Mouse (Mus musculus): Measurements from ENCODE around the gene Gm7168. TPM values are rescaled to one million over a fixed set of nuclear protein-coding genes. Genes with fewer than 3 reads are reported as not detected.
"Not testable (repeated sequence)": the region's sequence is repeated elsewhere in the genome, so short reads cannot be mapped to it uniquely, and the experiment has no call there.

Gene Gm7168
- polyA plus RNA-seq, 1 experiment from 2014 or later, result not detected

DNA sequence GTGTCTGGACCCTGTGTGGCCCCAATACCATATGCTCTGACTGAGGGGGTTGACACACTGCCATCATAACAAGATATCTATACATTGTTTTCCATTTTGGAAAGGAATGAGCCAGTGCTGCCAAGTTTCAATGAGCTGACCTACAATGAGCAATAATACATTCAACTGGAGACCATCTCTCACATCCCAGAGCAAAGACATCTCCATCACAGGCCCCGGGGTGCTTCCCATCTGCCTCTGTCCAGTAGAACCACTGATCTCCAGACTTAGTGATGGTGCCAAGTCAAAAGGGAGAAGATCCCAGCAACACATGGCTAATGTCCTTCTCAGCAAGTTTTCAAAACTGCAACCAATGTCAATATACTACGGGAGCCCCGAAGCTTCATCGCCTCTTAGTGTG lies 10.4 kb upstream of the Gm7168 start:
- Histone ChIP-seq H3K4me1 (no peaks in the 10 kb centered on the region), H3K27me3 (ENCODE audit: low read depth, poor library complexity, severe bottlenecking) (no peaks in the 10 kb centered on the region), H3K9me3 (replicated peaks) (no peaks in the 10 kb centered on the region), H3K4me3 (no peak overlapping the region), H3K36me3 (no peaks in the 10 kb centered on the region), H3K27ac (replicated peaks) (no peak overlapping the region)
- WGBS, result 89% methylated on average over 4 of the region's 4 CpGs
- DNase-seq (ENCODE audit: low spot score), result no peak

DNA sequence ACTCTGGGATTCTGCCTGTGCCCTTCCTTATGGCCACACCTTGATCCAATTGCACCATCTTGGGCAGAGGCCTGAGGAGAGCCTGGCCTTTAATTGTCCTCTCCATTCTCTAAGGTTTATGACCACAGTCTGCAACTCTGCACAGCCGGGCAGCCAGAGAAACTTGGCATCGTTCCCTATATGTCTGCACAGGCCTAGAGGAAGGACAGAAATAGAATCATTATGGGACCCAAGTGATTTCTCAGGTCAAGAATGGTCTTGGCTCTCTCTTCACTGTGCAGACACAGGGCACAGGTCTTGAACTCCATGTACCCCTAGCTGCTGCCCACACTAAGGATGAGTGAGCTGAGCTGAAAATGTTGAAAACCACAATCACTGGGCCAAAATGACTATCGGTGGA lies 9.5 kb upstream of the Gm7168 start:
- no peak overlapping the region for H3K27ac ChIP-seq (replicated peaks)
- 93% methylated on average over 3 of the region's 3 CpGs for WGBS
- H3K4me1 ChIP-seq, result no peaks in the 10 kb centered on the region
- H3K36me3 ChIP-seq, result no peaks in the 10 kb centered on the region
- no peaks in the 10 kb centered on the region for H3K27me3 ChIP-seq (ENCODE audit: low read depth, poor library complexity, severe bottlenecking)
- H3K9me3 ChIP-seq (replicated peaks), result no peaks in the 10 kb centered on the region
- no peak overlapping the region for H3K4me3 ChIP-seq
- DNase-seq (ENCODE audit: low spot score), result no peak

DNA sequence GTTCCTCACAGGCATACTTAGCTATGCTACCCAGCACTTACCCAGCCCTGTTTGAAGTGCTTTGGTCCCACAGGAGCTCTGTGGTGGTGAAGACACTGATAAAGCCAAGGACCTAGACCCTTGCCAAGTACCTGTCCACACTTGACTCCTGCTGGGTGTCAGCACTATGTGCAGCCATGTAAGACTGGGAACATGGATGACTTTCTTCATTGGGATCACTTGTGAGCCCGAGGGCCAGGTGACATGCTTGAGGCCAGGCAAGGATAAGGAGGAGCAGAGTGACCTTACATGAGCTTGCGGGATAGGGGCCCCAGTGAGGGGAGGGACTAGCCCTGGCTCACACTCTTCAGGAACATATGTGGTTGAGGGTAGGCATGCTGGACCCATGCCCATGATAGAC lies 8.9 kb upstream of the Gm7168 start:
- not testable (repeated sequence) for H3K27ac ChIP-seq (replicated peaks); DNase-seq (ENCODE audit: low spot score); H3K36me3 ChIP-seq; H3K4me3 ChIP-seq; H3K9me3 ChIP-seq (replicated peaks); H3K4me1 ChIP-seq; H3K27me3 ChIP-seq (ENCODE audit: low read depth, poor library complexity, severe bottlenecking)
- 89% methylated on average over 2 of the region's 2 CpGs for WGBS

DNA sequence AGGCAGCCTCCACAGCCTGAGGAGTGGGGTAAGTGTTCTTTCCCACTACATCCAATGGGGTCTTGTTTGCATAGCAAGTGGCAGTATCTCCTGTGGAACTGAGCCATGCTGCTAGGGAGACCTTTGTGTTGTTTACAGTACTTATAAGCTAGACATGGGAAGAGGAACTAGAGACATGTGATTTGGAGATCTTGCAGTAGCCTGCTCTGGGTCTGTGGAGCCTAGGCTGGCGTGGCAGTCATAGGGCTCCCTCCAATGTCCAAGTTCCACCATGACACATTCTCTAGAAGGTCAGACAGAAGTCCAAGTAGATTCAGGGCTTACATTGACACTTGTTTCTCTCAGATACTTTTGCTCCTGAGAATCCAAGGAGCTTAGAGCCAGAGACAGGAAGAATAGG lies 7.7 kb upstream of the Gm7168 start:
- 87% methylated on average over 1 of the region's 1 CpGs for WGBS
- Histone ChIP-seq H3K4me1 (no peaks in the 10 kb centered on the region), H3K9me3 (replicated peaks) (no peaks in the 10 kb centered on the region), H3K4me3 (no peak overlapping the region), H3K27me3 (ENCODE audit: low read depth, poor library complexity, severe bottlenecking) (no peaks in the 10 kb centered on the region), H3K36me3 (no peaks in the 10 kb centered on the region), H3K27ac (replicated peaks) (no peak overlapping the region)
- DNase-seq (ENCODE audit: low spot score), result no peak

DNA sequence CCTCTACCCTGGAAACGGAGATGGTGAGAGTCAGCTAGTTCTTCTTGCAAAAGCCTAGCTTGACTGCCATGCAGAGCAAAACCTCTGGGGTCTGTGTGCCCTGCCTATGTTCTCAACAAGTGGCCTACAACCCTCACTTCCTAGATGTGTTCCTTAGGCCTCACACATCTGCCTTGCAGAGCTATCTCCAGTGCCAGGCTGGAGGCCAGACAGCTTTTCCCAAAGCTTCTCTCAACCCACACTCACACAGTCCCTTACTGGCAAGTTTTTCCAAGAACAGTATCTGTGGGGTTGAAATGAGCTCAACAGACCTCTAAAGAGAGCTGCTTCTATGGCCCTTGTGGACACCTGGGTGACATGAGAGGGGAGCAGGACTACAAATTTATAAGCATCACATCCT lies 3.4 kb downstream of the Gm7168 start:
- H3K27ac ChIP-seq (replicated peaks); DNase-seq (ENCODE audit: low spot score); H3K4me1 ChIP-seq; H3K36me3 ChIP-seq; H3K27me3 ChIP-seq (ENCODE audit: low read depth, poor library complexity, severe bottlenecking); H3K4me3 ChIP-seq; H3K9me3 ChIP-seq (replicated peaks): not testable (repeated sequence)
- WGBS, result 81% methylated on average over 1 of the region's 1 CpGs

DNA sequence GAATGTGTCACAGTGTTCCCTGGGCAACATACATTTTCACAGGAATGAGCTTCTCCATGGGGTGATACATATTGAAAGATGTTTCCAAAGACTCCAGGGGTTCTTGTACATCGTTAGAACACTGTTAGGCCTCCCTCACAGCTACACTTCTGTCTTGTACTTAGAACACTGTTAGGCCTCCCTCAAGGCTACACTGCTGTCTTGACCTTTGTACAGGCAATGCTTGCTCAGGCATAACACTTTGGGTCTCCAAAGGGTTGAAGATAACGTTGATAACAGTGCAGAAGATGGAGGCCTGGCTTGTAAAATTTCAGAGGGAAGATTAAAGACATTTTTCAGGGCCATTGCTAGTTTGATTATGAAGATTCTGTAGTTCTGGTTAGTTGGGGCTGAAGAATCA lies 10.0 kb downstream of the Gm7168 start:
- not testable (repeated sequence) for H3K4me3 ChIP-seq; DNase-seq (ENCODE audit: low spot score)
- 63% methylated on average over 1 of the region's 2 CpGs for WGBS

DNA sequence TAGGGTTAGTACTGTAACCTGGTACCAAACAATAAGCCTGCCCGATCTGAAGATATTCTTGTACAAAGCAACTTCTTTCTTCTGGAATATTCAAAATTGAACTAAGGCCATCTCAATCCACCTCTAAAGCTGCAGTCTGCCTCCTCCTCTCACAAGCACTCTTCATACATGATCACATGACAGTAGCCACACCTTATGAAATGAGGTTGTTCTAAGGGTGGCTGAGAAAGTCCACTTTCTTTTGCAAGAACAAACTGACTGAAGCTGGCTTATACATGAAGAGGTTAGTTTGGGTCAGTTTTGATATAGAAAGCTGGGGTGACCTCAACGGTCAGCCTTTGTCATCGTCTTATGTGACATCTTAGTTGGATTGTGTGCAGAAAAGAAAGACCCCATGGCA lies 14.1 kb downstream of the Gm7168 start:
- H3K27ac ChIP-seq (replicated peaks); H3K4me3 ChIP-seq; DNase-seq (ENCODE audit: low spot score); H3K9me3 ChIP-seq (replicated peaks); H3K27me3 ChIP-seq (ENCODE audit: low read depth, poor library complexity, severe bottlenecking); H3K36me3 ChIP-seq; H3K4me1 ChIP-seq: not testable (repeated sequence)
- WGBS, result 97% methylated on average over 3 of the region's 3 CpGs

More for the DNA sequence above, 10.0 kb downstream of the Gm7168 start:
- not testable (repeated sequence) for H3K9me3 ChIP-seq (replicated peaks); H3K27ac ChIP-seq (replicated peaks); H3K27me3 ChIP-seq (ENCODE audit: low read depth, poor library complexity, severe bottlenecking); H3K36me3 ChIP-seq; H3K4me1 ChIP-seq

DNA sequence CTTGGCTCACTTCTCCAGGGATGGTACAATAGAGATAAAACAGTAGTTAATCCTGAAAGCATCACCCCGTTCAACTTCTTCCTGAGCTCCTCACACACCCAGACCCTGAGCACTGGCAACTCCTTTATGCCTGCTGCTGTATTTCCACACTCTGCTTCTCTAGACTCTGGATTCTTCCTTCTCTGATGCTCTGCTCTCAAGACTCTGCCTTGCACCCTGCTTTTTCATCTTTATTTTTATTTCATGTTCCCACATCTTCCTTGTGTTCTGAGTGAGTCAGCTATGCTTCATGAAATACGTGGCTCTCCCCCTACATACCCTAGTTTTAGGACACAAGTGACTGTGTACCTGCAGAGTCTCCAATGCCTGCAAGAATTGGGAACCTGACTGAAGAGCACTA lies 16.9 kb downstream of the Gm7168 start:
- H3K4me1 ChIP-seq; H3K9me3 ChIP-seq (replicated peaks); DNase-seq (ENCODE audit: low spot score); H3K4me3 ChIP-seq; H3K36me3 ChIP-seq; H3K27me3 ChIP-seq (ENCODE audit: low read depth, poor library complexity, severe bottlenecking); H3K27ac ChIP-seq (replicated peaks): not testable (repeated sequence)
- 47% methylated on average over 1 of the region's 2 CpGs for WGBS

DNA sequence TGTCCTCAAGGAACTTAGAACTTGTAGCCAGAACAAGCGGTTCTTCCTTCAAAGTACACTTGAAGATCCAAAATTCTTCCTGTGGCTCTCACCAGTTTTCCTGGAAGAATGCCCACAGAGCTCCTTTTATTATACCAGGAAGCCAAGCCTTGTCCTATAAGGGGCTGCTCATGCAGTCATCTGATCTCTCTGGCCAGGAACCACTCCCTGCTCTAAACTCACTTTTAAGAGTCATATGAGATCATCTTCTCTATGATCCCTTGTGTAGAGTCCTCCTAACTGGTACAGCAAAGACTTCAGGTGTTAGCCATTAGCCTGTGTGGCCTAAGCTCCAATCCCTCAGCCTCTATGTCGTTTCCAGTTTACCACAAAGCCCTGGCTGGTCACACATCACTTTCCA lies 21.7 kb downstream of the Gm7168 start:
- not testable (repeated sequence) for H3K4me3 ChIP-seq; H3K27ac ChIP-seq (replicated peaks); H3K4me1 ChIP-seq; H3K27me3 ChIP-seq (ENCODE audit: low read depth, poor library complexity, severe bottlenecking); H3K9me3 ChIP-seq (replicated peaks); DNase-seq (ENCODE audit: low spot score); H3K36me3 ChIP-seq
- 86% methylated on average over 1 of the region's 2 CpGs for WGBS

DNA sequence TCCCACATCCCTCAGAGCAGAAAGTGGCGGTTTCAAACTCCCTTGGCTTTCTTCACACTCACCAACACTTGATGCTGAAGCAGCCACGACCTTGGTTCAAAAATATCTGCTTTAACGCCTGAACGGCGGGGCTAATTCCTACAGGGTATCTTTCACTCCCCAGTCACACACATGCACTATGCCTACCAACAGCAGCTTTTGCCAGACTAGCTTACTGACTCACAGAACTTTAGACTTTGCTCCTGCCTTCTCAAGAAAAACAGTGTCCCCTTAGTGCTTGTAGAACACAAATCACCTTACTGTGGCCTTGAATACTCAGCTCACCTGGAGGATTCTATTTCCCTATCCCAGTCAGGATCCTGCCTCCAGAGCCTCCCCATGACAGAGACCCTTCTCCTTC lies 22.6 kb downstream of the Gm7168 start:
- H3K27ac ChIP-seq (replicated peaks); H3K9me3 ChIP-seq (replicated peaks); H3K27me3 ChIP-seq (ENCODE audit: low read depth, poor library complexity, severe bottlenecking); H3K4me1 ChIP-seq; H3K36me3 ChIP-seq; DNase-seq (ENCODE audit: low spot score); H3K4me3 ChIP-seq: not testable (repeated sequence)
- 79% methylated on average over 5 of the region's 5 CpGs for WGBS

DNA sequence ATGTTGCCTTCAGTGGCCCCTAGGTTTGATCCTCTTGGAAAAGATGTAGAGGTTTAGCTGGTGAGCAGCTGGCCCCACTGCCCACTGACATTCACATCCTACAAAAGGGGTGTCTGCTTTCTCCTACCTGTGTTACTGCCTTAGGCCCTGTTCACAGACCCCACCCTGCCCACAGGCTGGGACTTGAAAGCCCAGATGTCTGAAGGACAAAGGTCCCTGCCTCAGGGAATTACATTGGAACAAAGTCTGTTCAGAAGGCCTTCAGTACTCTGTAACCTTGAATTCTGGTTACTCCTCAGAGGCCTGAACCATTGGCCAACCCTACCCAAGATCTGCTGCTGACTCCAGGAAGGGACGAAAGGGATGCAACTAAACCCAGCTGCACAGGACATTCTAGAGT lies 39.5 kb downstream of the Gm7168 start:
- H3K9me3 ChIP-seq (replicated peaks), result no peaks in the 10 kb centered on the region
- no peak overlapping the region for H3K4me3 ChIP-seq
- no peaks in the 10 kb centered on the region for H3K27me3 ChIP-seq (ENCODE audit: low read depth, poor library complexity, severe bottlenecking)
- no peak for DNase-seq (ENCODE audit: low spot score)
- H3K4me1 ChIP-seq, result no peaks in the 10 kb centered on the region
- no peak overlapping the region for H3K27ac ChIP-seq (replicated peaks)
- no peaks in the 10 kb centered on the region for H3K36me3 ChIP-seq
- 81% methylated on average over 1 of the region's 1 CpGs for WGBS

DNA sequence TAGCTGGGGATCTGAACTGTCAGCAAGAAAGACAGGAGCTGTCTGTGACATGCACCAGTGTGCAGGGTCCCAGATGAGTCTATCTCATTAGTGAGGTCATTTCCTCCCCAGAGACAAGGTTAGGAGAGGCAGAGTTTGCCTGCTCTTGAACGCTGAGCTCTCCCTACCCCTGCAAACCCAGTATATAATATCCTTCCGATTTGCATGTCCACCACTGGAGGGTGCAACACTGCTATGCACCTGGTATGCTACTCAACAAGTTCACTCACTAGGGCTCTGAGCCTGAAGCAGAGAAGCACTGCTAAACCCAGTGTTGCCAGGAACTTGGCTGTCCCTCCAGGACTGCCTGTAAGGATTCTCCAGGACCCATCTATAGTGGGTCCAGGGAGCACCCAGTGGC lies 45.3 kb downstream of the Gm7168 start:
- not testable (repeated sequence) for H3K4me1 ChIP-seq; DNase-seq (ENCODE audit: low spot score); H3K4me3 ChIP-seq; H3K9me3 ChIP-seq (replicated peaks); H3K27me3 ChIP-seq (ENCODE audit: low read depth, poor library complexity, severe bottlenecking); H3K27ac ChIP-seq (replicated peaks); H3K36me3 ChIP-seq
- 72% methylated on average over 2 of the region's 2 CpGs for WGBS

Measured in midbrain, embryonic 10.5 days (tissue).